Mouse (Mus musculus): ENCODE data around the gene Gpd2. TPM values are rescaled to one million over a fixed set of nuclear protein-coding genes. Genes with fewer than 3 reads are reported as not detected.

The Gpd2 gene
- polyA plus RNA-seq, 1 experiment: 10.0 TPM

- peaks cover 7% of the 10 kb centered on the region for H3K4me1 ChIP-seq (replicated peaks; ENCODE audit: control insufficient read depth, insufficient read depth, low read length)
- no peak for DNase-seq
- H3K27ac ChIP-seq (ENCODE audit: control insufficient read depth, insufficient read depth, low read length): no peak overlapping the region
- H3K4me3 ChIP-seq (ENCODE audit: control insufficient read depth, insufficient read depth, low read length): no peak overlapping the region
- no peaks in the 10 kb centered on the region for H3K27me3 ChIP-seq (ENCODE audit: control insufficient read depth, insufficient read depth, low read length)
- TF ChIP-seq CTCF (IDR thresholded peaks at IDR 0.05; ENCODE audit: borderline replicate concordance, control insufficient read depth, extremely low read depth, insufficient read depth, low read length, poor library complexity) (no peak), POLR2A (IDR thresholded peaks at IDR 0.05; ENCODE audit: control insufficient read depth, extremely low read depth, insufficient read depth, low read length, poor library complexity) (no peak)
- WGBS: 82% methylated on average over 5 of the region's 5 CpGs
- no peaks in the 10 kb centered on the region for H3K36me3 ChIP-seq (ENCODE audit: control insufficient read depth, insufficient read depth, low read length)
Observed at GRCm38 (mm10) chr2:57243987-57244386, 6.6 kb downstream of the Gpd2 start.

- Histone ChIP-seq H3K27ac (ENCODE audit: control insufficient read depth, insufficient read depth, low read length) (no peak overlapping the region), H3K36me3 (ENCODE audit: control insufficient read depth, insufficient read depth, low read length) (no peaks in the 10 kb centered on the region), H3K4me1 (replicated peaks; ENCODE audit: control insufficient read depth, insufficient read depth, low read length) (0 out of 2 replicates have a peak, but pooled peaks cover 2% of the 10 kb centered on the region), H3K27me3 (ENCODE audit: control insufficient read depth, insufficient read depth, low read length) (no peaks in the 10 kb centered on the region), H3K4me3 (ENCODE audit: control insufficient read depth, insufficient read depth, low read length) (no peak overlapping the region)
- DNase-seq: no peak
- 97% methylated on average over 6 of the region's 6 CpGs for WGBS
- no peak for TF ChIP-seq CTCF (IDR thresholded peaks at IDR 0.05; ENCODE audit: borderline replicate concordance, control insufficient read depth, extremely low read depth, insufficient read depth, low read length, poor library complexity)
- no peak for TF ChIP-seq POLR2A (IDR thresholded peaks at IDR 0.05; ENCODE audit: control insufficient read depth, extremely low read depth, insufficient read depth, low read length, poor library complexity)
Observed at GRCm38 (mm10) chr2:57245721-57246328, 8.4 kb downstream of the Gpd2 start.

GRCm38 (mm10) chr2:57250113-57250512, 12.7 kb downstream of the Gpd2 start:
- H3K27ac ChIP-seq (ENCODE audit: control insufficient read depth, insufficient read depth, low read length): no peak overlapping the region
- TF ChIP-seq CTCF (IDR thresholded peaks at IDR 0.05; ENCODE audit: borderline replicate concordance, control insufficient read depth, extremely low read depth, insufficient read depth, low read length, poor library complexity) (no peak), POLR2A (IDR thresholded peaks at IDR 0.05; ENCODE audit: control insufficient read depth, extremely low read depth, insufficient read depth, low read length, poor library complexity) (no peak)
- no peak for DNase-seq

GRCm38 (mm10) chr2:57251636-57252317, 14.3 kb downstream of the Gpd2 start:
- Histone ChIP-seq H3K27ac (ENCODE audit: control insufficient read depth, insufficient read depth, low read length) (no peak overlapping the region), H3K4me3 (ENCODE audit: control insufficient read depth, insufficient read depth, low read length) (no peak overlapping the region), H3K36me3 (ENCODE audit: control insufficient read depth, insufficient read depth, low read length) (no peaks in the 10 kb centered on the region), H3K27me3 (ENCODE audit: control insufficient read depth, insufficient read depth, low read length) (no peaks in the 10 kb centered on the region), H3K4me1 (replicated peaks; ENCODE audit: control insufficient read depth, insufficient read depth, low read length) (peaks cover 3% of the 10 kb centered on the region)
- no peak for DNase-seq
- TF ChIP-seq CTCF (IDR thresholded peaks at IDR 0.05; ENCODE audit: borderline replicate concordance, control insufficient read depth, extremely low read depth, insufficient read depth, low read length, poor library complexity) (no peak), POLR2A (IDR thresholded peaks at IDR 0.05; ENCODE audit: control insufficient read depth, extremely low read depth, insufficient read depth, low read length, poor library complexity) (no peak)
- 96% methylated on average over 13 of the region's 13 CpGs for WGBS

More at GRCm38 (mm10) chr2:57250113-57250512, 12.7 kb downstream of the Gpd2 start:
- Histone ChIP-seq H3K27me3 (ENCODE audit: control insufficient read depth, insufficient read depth, low read length) (no peaks in the 10 kb centered on the region), H3K36me3 (ENCODE audit: control insufficient read depth, insufficient read depth, low read length) (no peaks in the 10 kb centered on the region), H3K4me3 (ENCODE audit: control insufficient read depth, insufficient read depth, low read length) (no peak overlapping the region), H3K4me1 (replicated peaks; ENCODE audit: control insufficient read depth, insufficient read depth, low read length) (0 out of 2 replicates have a peak, but pooled peaks cover 2% of the 10 kb centered on the region)
- WGBS: 91% methylated on average over 3 of the region's 3 CpGs

GRCm38 (mm10) chr2:57252542-57253301, 15.3 kb downstream of the Gpd2 start:
- no peak for DNase-seq
- Histone ChIP-seq H3K27me3 (ENCODE audit: control insufficient read depth, insufficient read depth, low read length) (no peaks in the 10 kb centered on the region), H3K4me1 (replicated peaks; ENCODE audit: control insufficient read depth, insufficient read depth, low read length) (peaks cover 3% of the 10 kb centered on the region), H3K27ac (ENCODE audit: control insufficient read depth, insufficient read depth, low read length) (no peak overlapping the region), H3K36me3 (ENCODE audit: control insufficient read depth, insufficient read depth, low read length) (no peaks in the 10 kb centered on the region), H3K4me3 (ENCODE audit: control insufficient read depth, insufficient read depth, low read length) (no peak overlapping the region)
- 96% methylated on average over 10 of the region's 10 CpGs for WGBS
- TF ChIP-seq POLR2A (IDR thresholded peaks at IDR 0.05; ENCODE audit: control insufficient read depth, extremely low read depth, insufficient read depth, low read length, poor library complexity) (no peak), CTCF (IDR thresholded peaks at IDR 0.05; ENCODE audit: borderline replicate concordance, control insufficient read depth, extremely low read depth, insufficient read depth, low read length, poor library complexity) (no peak)

GRCm38 (mm10) chr2:57254267-57254666, 16.8 kb downstream of the Gpd2 start:
- TF ChIP-seq CTCF (IDR thresholded peaks at IDR 0.05; ENCODE audit: borderline replicate concordance, control insufficient read depth, extremely low read depth, insufficient read depth, low read length, poor library complexity) (no peak), POLR2A (IDR thresholded peaks at IDR 0.05; ENCODE audit: control insufficient read depth, extremely low read depth, insufficient read depth, low read length, poor library complexity) (no peak)
- no peak overlapping the region for H3K27ac ChIP-seq (ENCODE audit: control insufficient read depth, insufficient read depth, low read length)
- H3K27me3 ChIP-seq (ENCODE audit: control insufficient read depth, insufficient read depth, low read length): no peaks in the 10 kb centered on the region
- H3K4me1 ChIP-seq (replicated peaks; ENCODE audit: control insufficient read depth, insufficient read depth, low read length): peaks cover 3% of the 10 kb centered on the region
- no peaks in the 10 kb centered on the region for H3K36me3 ChIP-seq (ENCODE audit: control insufficient read depth, insufficient read depth, low read length)
- WGBS: 96% methylated on average over 4 of the region's 4 CpGs
- DNase-seq: no peak
- no peak overlapping the region for H3K4me3 ChIP-seq (ENCODE audit: control insufficient read depth, insufficient read depth, low read length)
